Mouse (Mus musculus) erythroid progenitor cell, adult 5-6 weeks (primary cell): Measurements from ENCODE around the gene Gucd1. TPM values are rescaled to one million over a fixed set of nuclear protein-coding genes. Genes with fewer than 3 reads are reported as not detected.
"Not testable (repeated sequence)": the region's sequence is repeated elsewhere in the genome, so short reads cannot be mapped to it uniquely, and the experiment has no call there.

Source experiments
- ATAC-seq: replicated peaks from 2 replicates; pipeline ENCODE4 v1.8.0; 2016; ENCODE audit warnings: moderate number of reproducible peaks, mild to moderate bottlenecking, moderate TSS enrichment, inconsistent platforms; ENCODE audit not compliant: poor library complexity, low FRiP score, severe bottlenecking
- total RNA-seq, 2 experiments: library from RNA; stranded (forward) in 1 of 2; stranded (reverse) in 1 of 2; fragments of 150-400 nt in 1 of 2; fragments of 186-747, 209-891 nt in 1 of 2; gene quantifications; 2 replicates each; pipeline versions ENCODE4 v1.2.3 to v1.2.4; 2015 to 2017; ENCODE audit warnings: low replicate concordance in 2 of 2

Gene Gucd1
- total RNA-seq, 2 experiments from 2014 or later, result 89.7 to 90.9 TPM

DNA sequence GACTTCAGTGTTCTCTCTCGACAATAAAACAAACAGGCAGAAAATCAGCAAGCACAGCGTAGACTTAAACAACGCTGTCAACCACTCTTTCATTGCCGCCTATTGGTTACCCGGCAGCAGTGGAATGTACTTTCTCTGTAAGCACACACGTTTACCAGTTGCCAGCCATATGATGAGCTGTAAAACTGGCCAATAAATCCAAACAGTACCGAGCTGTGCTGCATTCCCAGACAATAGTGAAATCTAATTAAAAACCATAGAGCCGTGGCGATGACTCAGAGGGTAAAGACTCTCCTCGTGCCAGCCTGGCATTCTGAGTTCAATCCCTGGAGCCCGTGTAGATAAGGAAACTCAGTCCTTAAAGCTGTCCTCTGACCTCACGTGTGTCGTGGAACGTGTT lies 30.7 kb upstream of the Gucd1 start:
- no peak for ATAC-seq

- no peak for ATAC-seq
These were observed 30.1 kb upstream of the Gucd1 start for GRCm38 (mm10) chr10:75547901-75548300.

GRCm38 (mm10) chr10:75536123-75536522 lies 18.4 kb upstream of the Gucd1 start:
- no peak for ATAC-seq

GRCm38 (mm10) chr10:75535423-75535822 lies 17.7 kb upstream of the Gucd1 start:
- ATAC-seq, result no peak

- ATAC-seq, result no peak
These were observed 17.2 kb upstream of the Gucd1 start for GRCm38 (mm10) chr10:75534934-75535333.

- ATAC-seq, result no peak
These were observed 16.4 kb upstream of the Gucd1 start for GRCm38 (mm10) chr10:75534216-75534615.

- no peak for ATAC-seq
These were observed 13.8 kb upstream of the Gucd1 start for GRCm38 (mm10) chr10:75531532-75532090.

DNA sequence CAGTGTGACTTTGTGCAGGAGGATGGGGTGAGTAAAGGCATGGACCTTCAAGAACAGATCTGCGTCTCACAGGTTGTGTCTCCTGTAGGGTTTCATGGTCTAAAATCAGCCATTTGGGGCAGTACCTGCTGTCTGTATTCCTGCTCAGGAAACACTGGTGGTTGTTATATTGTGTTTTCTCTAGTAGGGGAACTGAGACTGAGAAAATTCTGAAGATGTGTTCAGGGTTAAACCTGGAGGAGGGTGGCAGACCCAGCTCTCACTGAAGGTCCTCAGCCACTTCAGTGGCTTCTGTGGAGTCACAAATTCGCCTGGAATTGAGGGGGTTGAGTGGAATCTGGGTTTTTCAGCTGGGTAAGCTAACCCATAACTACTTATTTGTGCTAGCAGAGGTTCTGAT lies 12.6 kb upstream of the Gucd1 start:
- ATAC-seq, result no peak

GRCm38 (mm10) chr10:75525450-75525849 lies 7.7 kb upstream of the Gucd1 start:
- not testable (repeated sequence) for ATAC-seq

- no peak for ATAC-seq
These were observed 3.9 kb upstream of the Gucd1 start for GRCm38 (mm10) chr10:75521643-75522042.

GRCm38 (mm10) chr10:75520581-75520980 lies 2.8 kb upstream of the Gucd1 start:
- no peak for ATAC-seq

DNA sequence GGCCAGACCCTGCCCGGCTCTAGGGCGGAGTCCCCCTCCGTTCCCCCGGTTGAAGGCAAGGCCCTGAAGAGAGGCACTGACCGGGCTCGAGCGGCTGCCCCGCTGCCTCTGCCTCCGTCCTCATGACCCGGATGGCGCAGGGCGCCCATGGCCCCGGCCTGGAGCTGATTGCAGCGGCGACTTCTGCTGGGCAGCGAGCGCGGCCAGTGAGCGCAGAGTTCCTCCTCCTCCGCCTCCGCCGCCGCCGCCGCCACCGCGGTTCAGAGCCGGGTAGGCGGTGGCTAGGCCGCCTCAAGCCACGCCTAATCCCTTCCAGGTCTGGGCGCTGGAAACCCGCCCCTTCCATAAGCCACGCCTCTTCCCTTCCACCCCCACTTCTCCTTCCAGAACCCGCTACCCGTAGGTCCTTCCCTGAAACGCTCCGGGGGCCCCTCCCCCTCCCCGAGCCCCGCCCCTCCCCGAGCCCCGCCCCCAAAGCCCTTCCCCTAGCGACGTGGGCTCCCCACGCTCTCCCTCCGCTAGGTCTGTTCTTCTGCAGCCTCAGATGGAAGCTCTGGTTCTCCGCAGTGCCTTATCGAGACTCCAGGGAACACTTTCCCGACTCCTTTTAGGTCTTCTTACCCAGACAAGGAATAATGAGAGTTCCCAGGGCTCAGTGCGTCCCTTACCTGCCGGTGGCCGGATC lies 557 bp downstream of the Gucd1 start, which contains the start of gene Snrpd3:
Gene Snrpd3, plus strand, starts transcription at position 479 of the 685 bp plus-strand sequence.
- peak; percentile 75 for ATAC-seq

GRCm38 (mm10) chr10:75516724-75517072 lies 1.1 kb downstream of the Gucd1 start:
- ATAC-seq, result no peak

DNA sequence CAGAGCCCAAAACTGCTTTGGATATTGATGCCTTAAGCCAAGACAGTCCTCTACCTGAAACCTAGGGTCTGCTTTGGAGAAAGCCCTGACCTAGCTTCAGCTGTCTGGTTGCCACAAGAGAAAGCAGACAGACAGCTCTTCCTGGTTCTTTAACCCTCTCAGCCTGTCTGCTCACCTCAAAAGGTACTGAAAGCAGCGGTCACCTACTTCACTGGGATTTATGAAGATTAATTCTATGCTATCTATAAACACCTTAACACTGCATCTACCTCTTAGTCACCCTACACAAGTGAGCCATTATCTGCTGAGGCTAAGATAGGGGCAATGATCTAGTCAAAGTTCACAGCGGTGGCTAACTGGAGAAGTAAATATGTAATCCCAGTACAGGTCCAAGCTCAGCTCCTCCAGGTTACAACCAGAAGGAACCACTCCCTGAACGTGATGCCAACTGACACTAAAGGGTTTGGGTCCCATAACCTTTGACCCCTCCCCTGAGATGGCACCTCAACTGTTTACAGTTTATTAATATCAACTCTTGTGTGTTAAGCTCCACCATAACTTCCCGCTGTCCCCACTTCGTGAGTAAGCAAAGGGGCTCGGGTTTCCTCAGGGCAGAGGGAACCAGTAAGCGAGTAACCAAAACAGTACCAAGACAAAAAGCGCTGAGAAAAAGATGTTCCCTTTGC lies 1.6 kb downstream of the Gucd1 start:
- peak; percentile 11; the same call in 1 of the 2 replicates for ATAC-seq

DNA sequence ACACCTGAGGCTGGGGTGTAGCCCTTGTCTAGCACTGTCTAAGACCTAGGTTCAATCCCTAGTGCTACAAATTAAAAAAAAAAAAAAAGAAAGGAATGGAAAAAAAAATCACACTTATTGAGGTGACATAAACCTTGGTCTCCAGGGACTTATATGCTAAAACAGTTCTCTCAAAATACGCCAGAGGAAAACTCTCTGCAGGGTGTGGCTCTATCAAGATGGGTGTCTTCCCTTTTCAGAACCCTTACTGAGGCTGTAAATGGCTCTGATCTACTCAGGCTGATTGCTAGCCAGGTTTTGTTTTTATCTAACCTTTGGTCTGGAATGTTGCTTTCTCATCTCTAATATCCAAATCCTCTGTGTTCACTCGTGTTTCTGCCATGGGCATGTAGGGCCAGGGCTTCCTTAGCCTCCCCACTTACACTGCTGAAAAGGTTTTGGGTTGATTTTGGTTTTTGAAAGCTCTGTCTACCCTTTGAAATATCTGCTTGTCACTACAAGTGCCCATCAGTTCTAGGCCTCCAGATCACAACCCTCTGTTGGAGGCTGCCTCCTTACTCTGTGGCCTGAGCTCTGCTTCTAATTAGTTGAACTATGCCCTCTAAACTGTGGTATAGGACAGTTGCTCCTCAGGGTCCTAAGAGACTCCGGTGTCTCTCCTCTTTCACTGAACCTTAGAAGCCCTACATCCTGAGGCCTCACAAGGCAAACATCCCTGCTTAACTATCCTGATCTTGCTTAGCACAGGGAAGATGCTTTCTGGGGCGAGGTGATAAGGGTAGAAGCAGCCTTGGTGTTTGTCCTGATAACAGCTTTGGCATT lies 2.3 kb downstream of the Gucd1 start:
- peak; percentile 58 for ATAC-seq

DNA sequence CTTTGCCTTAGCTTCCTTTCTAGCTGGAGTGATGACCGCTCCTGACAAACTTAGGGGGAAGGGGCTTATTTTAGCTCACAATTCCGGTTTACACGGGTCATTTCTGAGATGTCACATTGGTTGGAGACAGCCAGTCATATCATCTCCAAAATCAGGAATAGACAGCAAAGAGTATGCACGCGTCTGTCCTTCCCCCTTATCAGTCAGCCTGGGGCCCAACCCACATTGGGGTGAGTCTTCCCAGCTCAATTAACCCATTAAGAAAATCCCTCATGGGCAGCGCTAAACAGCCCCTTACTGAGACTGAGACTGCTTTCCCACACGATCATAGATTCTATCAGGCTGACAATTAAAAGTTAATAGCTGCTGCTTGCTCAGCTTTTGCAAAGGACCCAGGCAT lies 3.4 kb downstream of the Gucd1 start:
- ATAC-seq, result no peak

GRCm38 (mm10) chr10:75513306-75514067 lies 4.3 kb downstream of the Gucd1 start:
- ATAC-seq, result no peak

DNA sequence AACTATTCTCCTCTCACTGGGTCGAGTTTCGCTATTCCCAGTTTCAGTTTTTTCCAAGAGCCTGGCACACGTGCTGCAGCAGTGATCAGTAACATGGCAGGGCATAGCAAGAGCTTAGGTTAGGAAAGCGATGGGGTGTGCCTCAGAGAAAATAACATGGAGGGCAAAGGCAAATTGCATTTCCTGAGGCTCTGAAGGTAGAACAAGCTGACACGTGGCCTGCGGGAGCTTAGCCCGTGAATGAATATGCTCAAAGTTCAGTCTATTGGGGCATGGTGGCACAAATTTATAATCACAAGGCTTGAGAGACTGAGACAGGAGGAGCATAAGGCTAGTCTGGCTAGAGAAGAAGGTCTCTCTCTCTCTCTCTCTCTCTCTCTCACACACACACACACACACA lies 5.0 kb downstream of the Gucd1 start:
- ATAC-seq, result no peak

DNA sequence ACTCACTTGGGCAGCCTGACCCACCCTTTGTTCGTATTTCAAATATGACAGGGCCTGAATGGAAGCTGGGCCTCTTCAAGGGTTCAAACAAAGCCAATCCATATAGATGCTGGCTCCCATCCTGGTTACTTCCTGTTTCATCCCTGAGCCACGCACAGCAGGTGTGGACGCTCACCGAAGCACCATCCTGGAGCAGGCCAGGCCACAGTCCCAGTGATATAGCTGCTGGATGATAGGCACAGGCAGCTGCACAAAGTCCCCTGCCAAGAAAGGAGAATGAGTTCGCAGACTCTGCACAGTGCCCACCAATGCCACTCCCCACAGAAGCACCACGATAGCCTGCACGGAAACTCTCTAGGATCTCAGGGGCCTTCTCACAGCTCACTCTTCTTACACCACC lies 5.9 kb downstream of the Gucd1 start:
- no peak for ATAC-seq

GRCm38 (mm10) chr10:75511060-75511459 lies 6.7 kb downstream of the Gucd1 start:
- no peak for ATAC-seq
